Mouse (Mus musculus) G1E (cell line): Measurements from ENCODE around the gene Gm8332.
"Not testable (repeated sequence)": the region's sequence is repeated elsewhere in the genome, so short reads cannot be mapped to it uniquely, and the experiment has no call there.

Experiments used
- CTCF ChIP-seq: IDR thresholded peaks from 2 replicates; pipeline ENCODE4 v1.5.1; 2012; ENCODE audit warnings: low read depth, low read length, inconsistent platforms, mixed read lengths
- TAL1 ChIP-seq: conservative IDR thresholded peaks from 2 replicates; pipeline ENCODE4 v1.6.1; 2012; ENCODE audit warnings: low read depth, low read length, inconsistent platforms, mixed read lengths

DNA sequence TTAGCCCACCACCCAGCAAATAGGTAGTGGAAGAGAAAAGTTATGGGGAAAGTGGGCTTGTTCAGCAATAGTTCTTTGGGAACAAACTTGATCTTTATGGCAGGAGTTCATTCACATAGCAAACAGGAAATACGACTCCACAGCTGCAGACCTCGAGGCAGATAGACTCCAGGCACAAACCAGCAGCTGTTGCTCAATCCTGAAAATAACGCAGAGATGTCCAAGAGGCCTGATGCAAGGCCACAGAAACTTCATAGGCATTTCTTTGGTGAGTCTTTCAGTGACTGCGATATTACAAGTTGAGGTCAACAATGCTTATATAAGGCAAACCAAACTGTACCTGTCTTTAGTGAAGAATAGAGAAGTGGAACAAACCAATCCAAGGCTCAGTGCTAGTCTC lies 43.2 kb upstream of the Gm8332 start:
- not testable (repeated sequence) for TF ChIP-seq CTCF, TAL1
